Mouse (Mus musculus): ENCODE measurements around the gene Fzd7.
A peak's percentile ranks its signal among the peaks of the same experiment; 100 is the strongest.

The Fzd7 gene

DNA sequence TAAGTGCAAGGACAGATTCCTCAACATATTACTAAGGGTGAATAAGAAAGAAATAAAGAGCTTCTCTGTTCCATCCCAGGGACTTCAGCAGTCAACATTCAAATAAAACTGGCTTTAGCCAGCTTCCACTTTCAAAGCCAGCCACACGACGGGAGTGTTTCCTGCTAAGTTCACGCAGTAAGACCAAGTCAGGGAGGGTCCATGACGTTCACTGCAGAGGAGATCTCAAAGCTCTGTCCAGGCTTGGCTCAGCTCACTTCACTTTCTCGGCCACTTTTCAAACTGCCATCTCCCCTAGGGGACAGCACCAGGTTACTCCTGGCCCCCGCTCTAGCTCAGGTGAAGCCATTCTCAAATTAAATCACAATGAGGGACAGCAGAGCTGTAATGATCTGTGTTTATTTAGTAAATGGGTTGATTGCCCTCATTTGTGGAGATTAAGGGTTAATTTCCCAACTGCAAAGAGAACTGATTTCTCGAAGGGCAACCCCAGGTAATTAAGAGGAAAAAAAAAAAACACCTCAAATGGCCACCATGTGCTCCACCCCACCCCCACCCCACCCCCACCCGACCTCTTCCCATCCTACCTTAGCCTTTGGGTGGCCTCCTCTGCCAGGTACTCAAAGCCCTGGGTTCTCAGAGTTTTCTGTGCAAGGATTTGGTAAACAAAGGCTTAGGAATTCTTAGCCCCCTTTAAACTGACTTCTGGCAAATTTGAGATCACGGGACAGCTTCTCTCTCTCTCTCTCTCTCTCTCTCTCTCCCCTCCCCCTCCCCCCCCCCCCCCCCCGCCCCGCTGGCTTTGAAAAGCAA is 9.7 kb upstream of the Fzd7 start:
- no peak for DNase-seq (ENCODE audit: low read depth, low spot score)

GRCm38 (mm10) chr1:59473181-59473555 is 9.1 kb upstream of the Fzd7 start:
- no peak for DNase-seq (ENCODE audit: low read depth, low spot score)

- DNase-seq (ENCODE audit: low read depth, low spot score) = peak; percentile 10
Measured at GRCm38 (mm10) chr1:59475618-59476017, 6.6 kb upstream of the Fzd7 start.

DNA sequence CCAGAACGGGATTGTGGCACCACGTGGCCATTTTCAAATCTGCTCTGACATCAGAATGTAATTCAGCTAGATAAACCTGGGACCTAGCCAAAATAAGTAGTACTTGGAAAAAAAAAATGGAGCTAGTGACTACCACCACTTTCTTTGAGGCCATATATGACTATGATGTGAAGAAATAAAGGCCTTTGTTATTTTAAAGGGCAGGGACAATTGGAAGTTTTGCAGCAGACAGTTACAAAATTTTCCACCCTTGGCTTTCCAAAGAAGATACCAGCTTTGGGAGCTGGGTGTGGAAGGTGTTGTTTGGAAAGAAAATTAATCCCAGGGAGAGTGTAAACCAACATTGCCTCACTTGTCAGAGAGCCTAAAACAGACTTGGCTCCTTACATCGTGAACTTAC is 3.3 kb upstream of the Fzd7 start:
- no peak for DNase-seq (ENCODE audit: low read depth, low spot score)

GRCm38 (mm10) chr1:59480821-59481455 is 1.3 kb upstream of the Fzd7 start:
- DNase-seq (ENCODE audit: low read depth, low spot score) = no peak

DNA sequence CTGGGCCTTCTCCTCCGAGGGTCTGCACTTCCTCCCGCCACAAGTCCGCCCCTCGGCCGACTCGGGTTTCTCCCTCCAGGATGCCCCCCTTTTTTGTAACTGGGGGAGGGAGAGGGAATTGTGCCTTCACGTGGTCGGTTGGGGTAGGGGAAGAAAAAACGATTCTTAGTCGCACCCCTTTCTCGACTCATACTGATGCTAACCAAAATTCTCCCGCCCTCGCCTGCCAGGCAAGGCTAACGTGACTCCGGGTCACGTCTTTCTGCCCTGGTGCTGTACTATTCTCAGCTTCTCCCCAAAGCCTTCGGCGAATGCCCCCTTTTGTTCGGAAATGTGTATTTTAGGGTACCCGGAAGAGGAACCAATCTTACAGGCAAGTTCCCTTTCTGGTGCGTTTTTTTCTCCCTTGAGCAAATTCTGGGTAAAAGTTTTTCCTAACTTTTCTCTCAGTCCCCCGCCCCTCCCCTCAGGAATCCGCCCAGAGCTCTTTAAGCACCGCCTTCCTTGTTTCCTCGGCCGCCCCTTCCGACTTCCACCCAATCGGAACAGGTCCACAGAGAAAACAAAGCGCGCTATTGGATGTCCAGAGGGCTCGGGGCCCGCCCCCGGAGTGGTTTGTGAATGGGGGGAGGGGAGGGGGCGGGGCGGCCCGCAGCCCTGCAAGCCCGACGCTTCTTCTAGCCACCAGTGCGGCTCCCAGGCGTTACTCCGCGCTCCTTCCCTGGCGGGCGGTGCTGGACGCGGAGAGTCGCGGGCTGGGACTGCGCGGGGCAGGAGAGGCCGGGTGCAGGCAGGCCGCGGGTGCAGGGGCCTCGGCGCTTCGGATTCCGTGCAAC is 550 bp upstream of the Fzd7 start:
- DNase-seq (ENCODE audit: low read depth, low spot score) = peak; percentile 94

GRCm38 (mm10) chr1:59482696-59483520 is 684 bp downstream of the Fzd7 start:
- DNase-seq (ENCODE audit: low read depth, low spot score) = peak; percentile 48

GRCm38 (mm10) chr1:59483521-59484245 is 1.5 kb downstream of the Fzd7 start:
- peak; percentile 58 for DNase-seq (ENCODE audit: low read depth, low spot score)

DNA sequence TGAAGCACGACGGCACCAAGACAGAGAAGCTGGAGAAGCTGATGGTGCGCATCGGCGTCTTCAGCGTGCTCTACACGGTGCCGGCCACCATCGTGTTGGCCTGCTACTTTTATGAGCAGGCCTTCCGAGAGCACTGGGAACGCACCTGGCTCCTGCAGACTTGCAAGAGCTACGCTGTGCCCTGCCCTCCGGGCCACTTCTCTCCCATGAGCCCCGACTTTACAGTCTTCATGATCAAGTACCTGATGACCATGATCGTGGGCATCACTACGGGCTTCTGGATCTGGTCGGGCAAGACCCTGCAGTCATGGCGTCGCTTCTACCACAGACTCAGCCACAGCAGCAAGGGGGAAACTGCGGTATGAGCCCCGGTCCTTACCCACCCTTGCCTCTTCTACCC is 2.1 kb downstream of the Fzd7 start:
- DNase-seq (ENCODE audit: low read depth, low spot score) = no peak

DNA sequence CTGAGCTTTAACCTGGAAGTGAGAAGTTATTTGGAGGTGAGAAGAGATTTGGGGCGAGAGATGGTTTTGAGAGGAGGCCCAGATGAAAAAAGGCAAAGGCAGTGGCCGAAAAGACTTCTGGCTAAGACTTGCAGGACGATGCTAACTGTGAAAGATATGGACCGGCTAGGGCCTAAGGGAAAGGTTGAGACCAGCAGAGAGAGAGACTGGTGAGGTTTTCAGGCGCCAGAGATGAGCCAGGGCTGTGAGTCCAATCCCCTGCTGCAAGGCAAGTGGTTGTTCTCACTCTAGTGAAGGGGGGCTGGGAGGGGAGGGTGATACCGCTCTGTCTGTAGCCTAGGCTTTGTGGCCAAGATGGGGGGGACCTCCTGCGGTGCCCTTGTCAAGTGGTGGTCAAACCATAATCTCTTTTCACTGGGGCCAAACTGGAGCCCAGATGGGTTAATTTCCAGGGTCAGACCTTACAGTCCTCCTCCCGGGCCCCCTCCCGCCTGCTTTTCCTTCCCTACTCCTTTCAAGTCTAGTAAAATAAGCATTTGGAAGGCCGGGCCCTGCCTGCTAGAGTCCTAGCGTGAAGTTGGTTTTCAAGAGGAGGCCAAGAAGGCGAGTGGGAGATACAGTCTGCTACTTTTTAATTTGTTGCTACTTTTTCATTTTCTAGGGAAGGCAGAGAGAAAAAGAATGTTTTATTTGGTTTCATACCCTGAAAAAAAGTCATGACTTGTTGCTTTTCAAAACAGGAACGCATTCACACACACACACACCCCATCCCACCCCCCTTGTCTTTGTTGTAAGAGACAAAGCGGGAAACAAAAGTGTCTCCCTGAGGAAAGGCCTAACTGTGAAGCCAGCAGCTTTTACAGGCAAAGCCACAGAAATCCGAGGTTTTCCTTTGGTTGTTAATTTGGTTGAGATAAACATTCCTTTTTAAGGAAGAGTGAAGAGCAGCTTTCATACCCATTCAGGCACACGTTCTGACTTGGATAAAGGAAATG is 2.9 kb downstream of the Fzd7 start:
- DNase-seq (ENCODE audit: low read depth, low spot score) = no peak

- no peak for DNase-seq (ENCODE audit: low read depth, low spot score)
Measured at GRCm38 (mm10) chr1:59485803-59486202, 3.6 kb downstream of the Fzd7 start.

DNA sequence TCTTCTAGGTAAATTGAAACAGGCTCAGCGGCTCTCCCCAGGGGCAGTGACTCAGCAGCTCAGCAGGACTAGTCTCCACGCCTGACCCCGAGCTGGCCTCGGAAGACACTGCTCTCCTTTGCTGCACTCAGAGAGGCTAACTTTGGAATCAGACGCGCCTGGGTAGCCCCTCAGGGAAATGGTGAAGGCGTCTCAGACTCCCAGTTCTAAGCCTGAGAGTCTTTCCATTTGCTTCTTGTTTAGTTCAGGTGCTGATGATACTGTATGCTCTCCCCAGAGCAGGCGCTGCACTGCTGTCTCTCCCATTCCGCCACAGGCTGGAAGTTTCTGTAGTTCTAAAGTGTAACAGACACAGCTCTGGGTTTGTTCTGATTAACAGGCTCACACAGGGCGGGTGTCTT is 5.4 kb downstream of the Fzd7 start:
- DNase-seq (ENCODE audit: low read depth, low spot score) = no peak

DNA sequence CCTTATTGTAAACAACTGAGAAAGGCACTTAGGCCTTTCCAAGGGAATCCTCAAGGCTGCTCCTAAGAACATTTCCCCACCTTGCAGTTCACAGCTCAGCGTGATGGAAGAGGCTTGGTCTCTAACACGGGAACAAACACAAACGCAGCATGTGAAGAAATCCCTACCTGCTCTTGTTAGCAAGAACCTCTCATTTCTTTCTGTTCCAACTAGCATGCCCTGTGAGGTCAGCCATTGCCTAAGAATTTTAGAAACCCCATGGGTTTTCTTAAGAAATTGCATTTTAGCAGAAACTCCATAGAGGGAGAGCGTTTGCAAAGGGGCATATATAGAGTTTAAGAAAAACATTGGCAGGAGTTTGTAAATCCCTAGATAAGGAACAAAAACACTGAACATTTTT is 6.3 kb downstream of the Fzd7 start:
- DNase-seq (ENCODE audit: low read depth, low spot score) = no peak

DNA sequence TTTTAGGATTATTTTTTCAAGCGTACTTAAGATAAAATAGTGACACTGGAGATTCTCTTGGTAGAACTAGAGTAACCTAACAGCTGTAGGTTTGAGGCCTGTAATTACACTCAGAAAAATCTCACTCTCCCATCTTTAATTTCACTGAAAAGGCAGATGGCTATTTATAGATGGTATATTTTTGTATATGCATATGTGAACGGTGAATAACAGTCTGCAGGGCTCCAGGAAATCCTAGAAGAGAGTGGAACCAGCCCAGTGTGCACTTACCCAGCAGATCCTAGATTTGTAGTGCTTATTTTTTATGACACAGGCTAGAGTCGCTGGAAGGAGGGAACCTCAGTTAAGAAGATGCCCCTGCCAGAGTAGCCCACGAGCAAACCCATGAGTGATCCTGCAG is 6.8 kb downstream of the Fzd7 start:
- DNase-seq (ENCODE audit: low read depth, low spot score) = no peak

DNA sequence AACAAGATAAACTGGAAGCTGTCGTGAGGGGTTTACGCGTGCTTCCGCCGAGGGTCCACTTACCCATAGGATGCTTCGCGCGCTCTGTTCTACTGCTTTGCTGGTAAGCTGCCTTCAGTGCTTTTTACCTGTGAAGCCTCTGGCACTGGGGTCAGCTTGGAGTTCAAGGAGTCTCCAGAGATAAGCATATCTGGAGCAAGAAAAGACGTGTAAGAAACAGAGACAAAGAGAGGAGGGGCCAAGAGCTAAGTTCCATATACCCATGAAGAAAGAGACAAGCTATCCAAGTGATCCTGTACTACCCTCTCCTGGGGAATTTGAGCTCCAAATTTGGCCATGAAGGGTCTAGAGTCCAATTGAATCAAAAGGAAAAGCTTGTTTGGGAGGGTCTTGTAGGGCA is 9.3 kb downstream of the Fzd7 start:
- no peak for DNase-seq (ENCODE audit: low read depth, low spot score)

GRCm38 (mm10) chr1:59492432-59492831 is 10.2 kb downstream of the Fzd7 start:
- no peak for DNase-seq (ENCODE audit: low read depth, low spot score)

GRCm38 (mm10) chr1:59495970-59496369 is 13.7 kb downstream of the Fzd7 start:
- no peak for DNase-seq (ENCODE audit: low read depth, low spot score)

DNA sequence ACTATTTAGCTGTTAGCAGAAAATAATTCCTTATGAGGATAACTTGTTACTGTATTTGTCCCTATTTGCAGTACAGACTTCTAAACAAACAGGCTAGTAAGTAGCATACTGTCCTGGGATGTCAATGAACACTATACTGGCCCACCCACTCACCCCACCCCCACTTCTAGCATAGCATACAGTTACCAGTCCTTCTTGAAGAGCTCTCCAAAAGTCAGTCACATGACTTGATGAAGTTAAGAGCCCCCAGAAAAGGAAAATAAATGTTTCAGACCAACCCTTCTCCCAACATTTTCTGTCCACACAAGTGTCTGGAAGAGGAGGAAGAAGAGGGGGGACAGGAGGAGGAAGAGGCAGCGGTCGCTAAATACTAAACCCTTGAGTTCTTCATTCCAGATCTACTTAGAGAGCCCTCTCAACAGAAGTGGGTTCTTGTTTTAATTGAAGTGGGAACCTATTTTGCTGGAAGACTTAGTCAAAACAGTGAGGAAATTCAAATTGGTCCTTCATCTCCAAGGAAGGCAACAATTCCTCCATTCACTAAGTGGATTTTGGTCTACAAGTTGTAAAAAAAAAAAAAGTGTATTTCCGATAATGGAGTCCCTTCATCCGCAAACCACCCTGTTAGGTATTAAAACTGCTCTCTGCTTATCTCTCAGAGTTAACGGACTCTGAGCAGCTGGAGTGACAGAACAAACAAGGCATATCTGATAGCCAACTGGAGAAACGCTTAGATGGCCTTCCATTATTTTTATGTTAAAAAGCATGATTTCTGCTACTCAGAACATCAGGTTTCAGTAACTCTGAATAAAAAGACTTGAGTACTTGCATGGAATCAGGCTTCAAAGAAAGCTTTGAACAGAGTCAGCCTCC is 15.8 kb downstream of the Fzd7 start:
- DNase-seq (ENCODE audit: low read depth, low spot score) = no peak

GRCm38 (mm10) chr1:59499327-59499726 is 17.1 kb downstream of the Fzd7 start:
- DNase-seq (ENCODE audit: low read depth, low spot score) = no peak

Measured in CD4-positive, CD25-positive, alpha-beta regulatory T cell, adult 2 months (primary cell).